Mouse (Mus musculus) erythroblast, adult 5-6 weeks (primary cell): ENCODE data around the gene Ehd1. TPM values are rescaled to one million over a fixed set of nuclear protein-coding genes. Genes with fewer than 3 reads are reported as not detected.
"Not testable (repeated sequence)": the region's sequence is repeated elsewhere in the genome, so short reads cannot be mapped to it uniquely, and the experiment has no call there.

Source experiments
- ATAC-seq: replicated peaks from 2 replicates; pipeline ENCODE4 v1.8.0; 2016; ENCODE audit warnings: moderate number of reproducible peaks, mild to moderate bottlenecking, moderate TSS enrichment, inconsistent platforms; ENCODE audit not compliant: poor library complexity, low FRiP score, severe bottlenecking
- total RNA-seq, 2 experiments: library from RNA; stranded (forward) in 1 of 2; stranded (reverse) in 1 of 2; fragments of 150-400 nt in 1 of 2; fragments of 200-764, 138-1000 nt in 1 of 2; gene quantifications; 2 replicates each; pipeline versions ENCODE4 v1.2.3 to v1.2.4; 2015 to 2017; ENCODE audit warnings: low replicate concordance in 2 of 2

Ehd1 gene
- total RNA-seq, 2 experiments from 2014 or later = 12.7 to 25.9 TPM

GRCm38 (mm10) chr19:6277661-6278438 is 1.3 kb downstream of the Ehd1 start:
- ATAC-seq = peak; percentile 54

- ATAC-seq = no peak
Observed at GRCm38 (mm10) chr19:6278439-6279073, 2.0 kb downstream of the Ehd1 start.

GRCm38 (mm10) chr19:6279481-6280144 is 3.1 kb downstream of the Ehd1 start:
- ATAC-seq = no peak

GRCm38 (mm10) chr19:6280554-6280953 is 4.0 kb downstream of the Ehd1 start:
- no peak for ATAC-seq

- ATAC-seq = no peak
Observed at GRCm38 (mm10) chr19:6281122-6282020, 4.8 kb downstream of the Ehd1 start.

- no peak for ATAC-seq
Observed at GRCm38 (mm10) chr19:6283001-6283400, 6.5 kb downstream of the Ehd1 start.

GRCm38 (mm10) chr19:6284502-6284901 is 8.0 kb downstream of the Ehd1 start:
- peak; percentile 37 for ATAC-seq

GRCm38 (mm10) chr19:6285226-6285625 is 8.7 kb downstream of the Ehd1 start:
- 0 out of 2 replicates have a peak, but pooled peaks have one; percentile 44 for ATAC-seq

GRCm38 (mm10) chr19:6285632-6286433 is 9.3 kb downstream of the Ehd1 start:
- ATAC-seq = no peak

- no peak for ATAC-seq
Observed at GRCm38 (mm10) chr19:6286434-6287401, 10.2 kb downstream of the Ehd1 start.

- no peak for ATAC-seq
Observed at GRCm38 (mm10) chr19:6288236-6288894, 11.8 kb downstream of the Ehd1 start.

- no peak for ATAC-seq
Observed at GRCm38 (mm10) chr19:6289696-6290238, 13.2 kb downstream of the Ehd1 start.

- not testable (repeated sequence) for ATAC-seq
Observed at GRCm38 (mm10) chr19:6290720-6291116, 14.2 kb downstream of the Ehd1 start.

GRCm38 (mm10) chr19:6291117-6291781 is 14.7 kb downstream of the Ehd1 start:
- no peak for ATAC-seq

GRCm38 (mm10) chr19:6292262-6292661 is 15.7 kb downstream of the Ehd1 start:
- no peak for ATAC-seq

GRCm38 (mm10) chr19:6294301-6294700 is 17.8 kb downstream of the Ehd1 start:
- ATAC-seq = no peak
